Mouse (Mus musculus): ENCODE measurements around the gene Gas7. TPM values are rescaled to one million over a fixed set of nuclear protein-coding genes. Genes with fewer than 3 reads are reported as not detected.

The Gas7 gene
- polyA plus RNA-seq, 1 experiment from 2014 or later = 5.4 TPM

- WGBS (ENCODE audit: insufficient replicate concordance) = 76% methylated on average over 10 of the region's 10 CpGs
Measured at GRCm38 (mm10) chr11:67608114-67608683, 153.0 kb downstream of the Gas7 start.

GRCm38 (mm10) chr11:67612158-67612839 is 157.1 kb downstream of the Gas7 start:
- no peaks in the 10 kb centered on the region for H3K9me3 ChIP-seq (replicated peaks; ENCODE audit: control insufficient read depth, low read length)
- no peaks in the 10 kb centered on the region for H3K27me3 ChIP-seq (ENCODE audit: control insufficient read depth, insufficient read depth, low read length)
- H3K36me3 ChIP-seq (ENCODE audit: control insufficient read depth, insufficient read depth, low read length) = no peaks in the 10 kb centered on the region
- no peak overlapping the region for H3K27ac ChIP-seq (ENCODE audit: low read depth, low read length)
- H3K4me3 ChIP-seq (ENCODE audit: low read depth, low read length) = no peak overlapping the region
- no peak overlapping the region for H3K9ac ChIP-seq (ENCODE audit: low read depth, low read length)
- 78% methylated on average over 9 of the region's 9 CpGs for WGBS (ENCODE audit: insufficient replicate concordance)
- H3K4me2 ChIP-seq = no peak overlapping the region
- no peak for ATAC-seq (replicated peaks; ENCODE audit: insufficient number of reproducible peaks, low FRiP score, low TSS enrichment)
- H3K4me1 ChIP-seq (ENCODE audit: control insufficient read depth, insufficient read depth, low read length) = no peaks in the 10 kb centered on the region

More at GRCm38 (mm10) chr11:67608114-67608683, 153.0 kb downstream of the Gas7 start:
- Histone ChIP-seq H3K4me2 (no peak overlapping the region), H3K27me3 (ENCODE audit: control insufficient read depth, insufficient read depth, low read length) (no peaks in the 10 kb centered on the region), H3K36me3 (ENCODE audit: control insufficient read depth, insufficient read depth, low read length) (no peaks in the 10 kb centered on the region), H3K4me1 (ENCODE audit: control insufficient read depth, insufficient read depth, low read length) (no peaks in the 10 kb centered on the region), H3K4me3 (ENCODE audit: low read depth, low read length) (no peak overlapping the region), H3K27ac (ENCODE audit: low read depth, low read length) (no peak overlapping the region), H3K9ac (ENCODE audit: low read depth, low read length) (no peak overlapping the region), H3K9me3 (replicated peaks; ENCODE audit: control insufficient read depth, low read length) (no peaks in the 10 kb centered on the region)
- ATAC-seq (replicated peaks; ENCODE audit: insufficient number of reproducible peaks, low FRiP score, low TSS enrichment) = no peak

DNA sequence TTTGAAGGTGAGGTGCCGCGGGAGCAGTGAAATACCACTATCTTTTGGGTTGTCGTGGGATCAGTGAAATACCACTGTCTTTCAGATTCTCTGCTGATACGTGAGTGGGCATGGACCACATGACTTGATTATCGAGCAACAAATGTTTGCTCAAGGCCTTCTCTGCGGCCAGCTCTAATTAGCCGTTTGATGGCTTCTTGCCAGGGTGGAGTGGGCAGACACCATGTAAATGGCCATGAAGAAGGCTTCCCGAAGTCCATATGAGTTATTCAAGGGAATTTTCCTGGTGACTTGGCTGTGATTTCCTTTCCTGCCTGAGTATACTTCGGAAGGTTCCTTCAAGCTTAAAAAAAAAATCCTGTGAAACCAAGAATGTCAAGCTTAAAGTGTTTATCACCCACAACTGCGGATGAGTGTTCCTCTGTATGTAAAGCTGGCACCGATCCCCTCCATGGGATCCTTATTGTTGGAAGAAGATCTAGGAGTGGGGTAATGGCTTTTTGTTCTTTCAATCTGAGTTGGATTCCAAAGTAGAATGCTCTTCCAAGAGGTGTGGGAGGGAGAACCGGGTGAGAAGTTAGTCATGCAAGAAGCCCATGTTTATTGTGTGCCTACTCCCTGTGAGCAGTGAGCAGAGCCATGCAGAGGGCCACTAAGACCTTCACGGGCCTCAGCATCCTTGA is 161.5 kb downstream of the Gas7 start:
- Histone ChIP-seq H3K4me2 (no peak overlapping the region), H3K9me3 (replicated peaks; ENCODE audit: control insufficient read depth, low read length) (no peaks in the 10 kb centered on the region), H3K36me3 (ENCODE audit: control insufficient read depth, insufficient read depth, low read length) (no peaks in the 10 kb centered on the region), H3K4me1 (ENCODE audit: control insufficient read depth, insufficient read depth, low read length) (no peaks in the 10 kb centered on the region), H3K27me3 (ENCODE audit: control insufficient read depth, insufficient read depth, low read length) (no peaks in the 10 kb centered on the region), H3K9ac (ENCODE audit: low read depth, low read length) (no peak overlapping the region), H3K27ac (ENCODE audit: low read depth, low read length) (no peak overlapping the region), H3K4me3 (ENCODE audit: low read depth, low read length) (no peak overlapping the region)
- WGBS (ENCODE audit: insufficient replicate concordance) = 81% methylated on average over 13 of the region's 13 CpGs
- no peak for ATAC-seq (replicated peaks; ENCODE audit: insufficient number of reproducible peaks, low FRiP score, low TSS enrichment)

- ATAC-seq (replicated peaks; ENCODE audit: insufficient number of reproducible peaks, low FRiP score, low TSS enrichment) = no peak
- H3K27ac ChIP-seq (ENCODE audit: low read depth, low read length) = no peak overlapping the region
- no peak overlapping the region for H3K4me2 ChIP-seq
- no peak overlapping the region for H3K4me3 ChIP-seq (ENCODE audit: low read depth, low read length)
- no peaks in the 10 kb centered on the region for H3K27me3 ChIP-seq (ENCODE audit: control insufficient read depth, insufficient read depth, low read length)
- no peaks in the 10 kb centered on the region for H3K9me3 ChIP-seq (replicated peaks; ENCODE audit: control insufficient read depth, low read length)
- no peaks in the 10 kb centered on the region for H3K36me3 ChIP-seq (ENCODE audit: control insufficient read depth, insufficient read depth, low read length)
- H3K4me1 ChIP-seq (ENCODE audit: control insufficient read depth, insufficient read depth, low read length) = no peaks in the 10 kb centered on the region
- 78% methylated on average over 7 of the region's 7 CpGs for WGBS (ENCODE audit: insufficient replicate concordance)
- H3K9ac ChIP-seq (ENCODE audit: low read depth, low read length) = no peak overlapping the region
Measured at GRCm38 (mm10) chr11:67622340-67622739, 167.1 kb downstream of the Gas7 start.

DNA sequence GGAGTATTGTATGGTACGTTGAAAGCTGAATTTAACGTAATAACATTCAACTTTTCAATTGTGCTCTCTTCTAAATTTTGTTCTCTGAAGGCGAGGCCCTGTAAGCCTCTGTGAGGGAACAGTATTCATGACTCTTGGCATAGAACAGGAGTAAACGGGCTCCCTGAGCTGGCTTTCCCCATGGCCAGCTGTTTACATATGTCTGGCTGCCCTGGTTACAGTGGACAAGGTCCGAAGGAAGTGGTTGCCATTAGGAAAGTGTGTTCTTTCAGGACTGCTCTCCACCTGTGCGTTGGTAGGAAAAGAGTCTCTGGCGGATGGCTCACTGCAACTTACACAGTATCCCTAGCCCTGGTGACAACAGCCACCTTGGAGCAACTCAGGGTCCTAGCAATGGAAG is 171.9 kb downstream of the Gas7 start:
- Histone ChIP-seq H3K27ac (ENCODE audit: low read depth, low read length) (no peak overlapping the region), H3K36me3 (ENCODE audit: control insufficient read depth, insufficient read depth, low read length) (no peaks in the 10 kb centered on the region), H3K9ac (ENCODE audit: low read depth, low read length) (no peak overlapping the region), H3K27me3 (ENCODE audit: control insufficient read depth, insufficient read depth, low read length) (no peaks in the 10 kb centered on the region), H3K4me1 (ENCODE audit: control insufficient read depth, insufficient read depth, low read length) (0 out of 2 replicates have a peak, but pooled peaks cover 4% of the 10 kb centered on the region), H3K4me3 (ENCODE audit: low read depth, low read length) (no peak overlapping the region), H3K9me3 (replicated peaks; ENCODE audit: control insufficient read depth, low read length) (no peaks in the 10 kb centered on the region), H3K4me2 (no peak overlapping the region)
- ATAC-seq (replicated peaks; ENCODE audit: insufficient number of reproducible peaks, low FRiP score, low TSS enrichment) = no peak
- 80% methylated on average over 7 of the region's 7 CpGs for WGBS (ENCODE audit: insufficient replicate concordance)

- H3K4me2 ChIP-seq = no peak overlapping the region
- WGBS (ENCODE audit: insufficient replicate concordance) = 59% methylated on average over 2 of the region's 2 CpGs
- no peaks in the 10 kb centered on the region for H3K9me3 ChIP-seq (replicated peaks; ENCODE audit: control insufficient read depth, low read length)
- H3K27ac ChIP-seq (ENCODE audit: low read depth, low read length) = no peak overlapping the region
- no peaks in the 10 kb centered on the region for H3K27me3 ChIP-seq (ENCODE audit: control insufficient read depth, insufficient read depth, low read length)
- H3K4me3 ChIP-seq (ENCODE audit: low read depth, low read length) = no peak overlapping the region
- no peak for ATAC-seq (replicated peaks; ENCODE audit: insufficient number of reproducible peaks, low FRiP score, low TSS enrichment)
- 0 out of 2 replicates have a peak, but pooled peaks cover 4% of the 10 kb centered on the region for H3K4me1 ChIP-seq (ENCODE audit: control insufficient read depth, insufficient read depth, low read length)
- H3K9ac ChIP-seq (ENCODE audit: low read depth, low read length) = no peak overlapping the region
- no peaks in the 10 kb centered on the region for H3K36me3 ChIP-seq (ENCODE audit: control insufficient read depth, insufficient read depth, low read length)
Measured at GRCm38 (mm10) chr11:67628522-67628921, 173.3 kb downstream of the Gas7 start.

DNA sequence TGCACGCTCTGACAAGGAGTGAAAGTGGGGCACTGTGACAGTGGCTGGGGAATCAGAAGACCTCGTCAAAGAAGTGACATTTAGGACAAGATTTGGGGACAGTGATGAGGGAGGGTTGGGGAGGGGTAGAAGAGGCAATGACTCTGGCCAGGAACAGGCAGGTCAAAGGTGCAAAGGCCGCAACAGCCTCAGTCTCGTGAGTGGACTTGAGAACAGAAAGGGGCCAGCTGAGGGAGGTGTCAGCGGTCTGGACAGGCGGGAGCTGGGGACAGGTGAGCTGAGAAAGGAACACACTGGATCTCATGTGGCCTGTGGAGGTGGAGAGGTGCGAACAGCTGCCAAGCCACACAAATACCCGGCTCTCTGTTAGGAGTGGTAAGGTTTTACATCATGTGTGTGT is 177.7 kb downstream of the Gas7 start:
- Histone ChIP-seq H3K36me3 (ENCODE audit: control insufficient read depth, insufficient read depth, low read length) (no peaks in the 10 kb centered on the region), H3K27ac (ENCODE audit: low read depth, low read length) (no peak overlapping the region), H3K27me3 (ENCODE audit: control insufficient read depth, insufficient read depth, low read length) (no peaks in the 10 kb centered on the region), H3K4me1 (ENCODE audit: control insufficient read depth, insufficient read depth, low read length) (0 out of 2 replicates have a peak, but pooled peaks cover 4% of the 10 kb centered on the region), H3K9ac (ENCODE audit: low read depth, low read length) (no peak overlapping the region), H3K4me3 (ENCODE audit: low read depth, low read length) (no peak overlapping the region), H3K4me2 (no peak overlapping the region), H3K9me3 (replicated peaks; ENCODE audit: control insufficient read depth, low read length) (no peaks in the 10 kb centered on the region)
- ATAC-seq (replicated peaks; ENCODE audit: insufficient number of reproducible peaks, low FRiP score, low TSS enrichment) = no peak
- WGBS (ENCODE audit: insufficient replicate concordance) = 70% methylated on average over 8 of the region's 8 CpGs

- no peaks in the 10 kb centered on the region for H3K4me1 ChIP-seq (ENCODE audit: control insufficient read depth, insufficient read depth, low read length)
- WGBS (ENCODE audit: insufficient replicate concordance) = 69% methylated on average over 3 of the region's 3 CpGs
- no peaks in the 10 kb centered on the region for H3K9me3 ChIP-seq (replicated peaks; ENCODE audit: control insufficient read depth, low read length)
- H3K27me3 ChIP-seq (ENCODE audit: control insufficient read depth, insufficient read depth, low read length) = no peaks in the 10 kb centered on the region
- no peak overlapping the region for H3K27ac ChIP-seq (ENCODE audit: low read depth, low read length)
- H3K36me3 ChIP-seq (ENCODE audit: control insufficient read depth, insufficient read depth, low read length) = no peaks in the 10 kb centered on the region
- no peak for ATAC-seq (replicated peaks; ENCODE audit: insufficient number of reproducible peaks, low FRiP score, low TSS enrichment)
- H3K4me2 ChIP-seq = no peak overlapping the region
- no peak overlapping the region for H3K4me3 ChIP-seq (ENCODE audit: low read depth, low read length)
- no peak overlapping the region for H3K9ac ChIP-seq (ENCODE audit: low read depth, low read length)
Measured at GRCm38 (mm10) chr11:67633620-67634229, 178.5 kb downstream of the Gas7 start.

Data from heart, embryonic 11.5 days (tissue).